Mouse (Mus musculus) hindbrain, embryonic 14.5 days (tissue): ENCODE data around the gene Ncaph. TPM values are rescaled to one million over a fixed set of nuclear protein-coding genes. Genes with fewer than 3 reads are reported as not detected.
"Not testable (repeated sequence)": the region's sequence is repeated elsewhere in the genome, so short reads cannot be mapped to it uniquely, and the experiment has no call there.

ENCODE experiments used
- ATAC-seq: fragments of 200-750 bp; cut with Nextera tagmentation; 2 replicates; pipeline ENCODE4 v1.8.0; 2017; ENCODE audit warnings: moderate number of reproducible peaks, mild to moderate bottlenecking, moderate TSS enrichment, moderate library complexity; ENCODE audit not compliant: low FRiP score
- DNase-seq: peaks from one replicate; pipeline ENCODE4 v3.0.0-alpha.2; 2015; ENCODE audit warnings: low spot score
- H3K27ac ChIP-seq: fragments of 300-500 bp; sonication (generic); 2 replicates; pipeline ENCODE4 v1.5.1; 2014; ENCODE audit warnings: mild to moderate bottlenecking, moderate library complexity
- H3K27me3 ChIP-seq: fragments of 300-500 bp; sonication (generic); 2 replicates; pipeline ENCODE4 v1.6.1; 2014; ENCODE audit warnings: mild to moderate bottlenecking, low read length, mixed read lengths; ENCODE audit not compliant: control insufficient read depth, insufficient read depth
- H3K36me3 ChIP-seq: fragments of 300-500 bp; sonication (generic); replicated peaks from 2 replicates; pipeline ENCODE4 v1.6.1; 2014; ENCODE audit not compliant: control insufficient read depth, insufficient read depth
- H3K4me1 ChIP-seq: fragments of 300-500 bp; sonication (generic); replicated peaks from 2 replicates; pipeline ENCODE4 v1.6.1; 2014; ENCODE audit warnings: antibody characterized with exemption, low read length, mixed read lengths; ENCODE audit not compliant: control insufficient read depth, insufficient read depth
- H3K4me2 ChIP-seq: fragments of 300-500 bp; sonication (generic); replicated peaks from 2 replicates; pipeline ENCODE4 v1.6.1; 2014; ENCODE audit warnings: mild to moderate bottlenecking, moderate library complexity
- H3K4me3 ChIP-seq: fragments of 300-500 bp; sonication (generic); replicated peaks from 2 replicates; pipeline ENCODE4 v1.5.1; 2014; ENCODE audit warnings: mild to moderate bottlenecking, low read length
- H3K9ac ChIP-seq: fragments of 300-500 bp; sonication (generic); 2 replicates; pipeline ENCODE4 v1.6.1; 2014
- H3K9me3 ChIP-seq: fragments of 300-500 bp; sonication (generic); 2 replicates; pipeline ENCODE4 v1.6.1; 2016; ENCODE audit warnings: low read length; ENCODE audit not compliant: control insufficient read depth
- WGBS: fragments of 180-500 bp; shearing (Covaris S2); extraction: QIAGEN DNeasy Blood & Tissue Kit; methylation state at CpG from one replicate; pipeline ENCODE4 v1.1.7; 2014; 5-methylcytosine and 5-hydroxymethylcytosine counted together
- polyA plus RNA-seq: library from polyadenylated mRNA; unstranded; fragments of >200 nt; fragmentation: Nextera tagmentation; extraction: Ambion mirVana; gene quantifications from 2 replicates; pipeline ENCODE4 v1.2.1, GENCODE M21; 2014

The Ncaph gene
- polyA plus RNA-seq, 1 experiment from 2014 or later, result 17.8 TPM

GRCm38 (mm10) chr2:127121591-127122235 is 12.0 kb downstream of the Ncaph start:
- Histone ChIP-seq H3K9ac (no peak overlapping the region), H3K27me3 (no peaks in the 10 kb centered on the region), H3K4me1 (no peaks in the 10 kb centered on the region), H3K36me3 (peaks cover 56% of the 10 kb centered on the region), H3K27ac (no peak overlapping the region), H3K4me3 (no peak overlapping the region), H3K9me3 (no peaks in the 10 kb centered on the region), H3K4me2 (no peak overlapping the region)
- DNase-seq (no peak), ATAC-seq (no peak)
- WGBS, result 89% methylated on average over 8 of the region's 8 CpGs

- Histone ChIP-seq H3K4me2 (no peak overlapping the region), H3K9ac (no peak overlapping the region), H3K9me3 (no peaks in the 10 kb centered on the region), H3K27me3 (no peaks in the 10 kb centered on the region), H3K36me3 (peaks cover 35% of the 10 kb centered on the region), H3K4me3 (no peak overlapping the region), H3K27ac (no peak overlapping the region), H3K4me1 (no peaks in the 10 kb centered on the region)
- 96% methylated on average over 4 of the region's 4 CpGs for WGBS
- ATAC-seq (no peak), DNase-seq (no peak)
These were observed 24.8 kb downstream of the Ncaph start for GRCm38 (mm10) chr2:127108986-127109385.

DNA sequence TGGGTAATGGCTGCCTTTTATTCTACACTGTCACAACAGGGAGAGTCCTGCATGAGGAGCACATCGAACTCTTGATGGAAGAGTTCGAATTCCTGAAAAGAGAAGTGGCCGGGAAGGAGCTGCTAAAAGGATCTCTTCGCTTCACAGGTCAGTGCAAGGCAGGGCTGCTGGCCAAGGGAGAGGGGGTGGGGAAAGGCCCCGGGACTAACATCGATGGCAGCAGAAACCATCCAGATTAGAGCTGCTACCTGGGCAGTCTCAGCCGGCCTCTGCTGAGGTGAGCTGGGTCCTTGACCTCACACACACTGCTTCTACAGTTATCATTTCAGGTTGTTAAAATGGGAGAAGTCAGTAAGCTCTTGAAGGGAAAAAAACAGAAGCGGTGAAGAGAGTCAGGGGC is 41.8 kb downstream of the Ncaph start:
- DNase-seq (no peak), ATAC-seq (no peak)
- Histone ChIP-seq H3K4me1 (no peaks in the 10 kb centered on the region), H3K4me3 (no peak overlapping the region), H3K27ac (no peak overlapping the region), H3K27me3 (no peaks in the 10 kb centered on the region), H3K36me3 (0 out of 2 replicates have a peak, but pooled peaks cover 5% of the 10 kb centered on the region), H3K4me2 (no peak overlapping the region), H3K9ac (no peak overlapping the region), H3K9me3 (no peaks in the 10 kb centered on the region)
- WGBS, result 76% methylated on average over 8 of the region's 8 CpGs

DNA sequence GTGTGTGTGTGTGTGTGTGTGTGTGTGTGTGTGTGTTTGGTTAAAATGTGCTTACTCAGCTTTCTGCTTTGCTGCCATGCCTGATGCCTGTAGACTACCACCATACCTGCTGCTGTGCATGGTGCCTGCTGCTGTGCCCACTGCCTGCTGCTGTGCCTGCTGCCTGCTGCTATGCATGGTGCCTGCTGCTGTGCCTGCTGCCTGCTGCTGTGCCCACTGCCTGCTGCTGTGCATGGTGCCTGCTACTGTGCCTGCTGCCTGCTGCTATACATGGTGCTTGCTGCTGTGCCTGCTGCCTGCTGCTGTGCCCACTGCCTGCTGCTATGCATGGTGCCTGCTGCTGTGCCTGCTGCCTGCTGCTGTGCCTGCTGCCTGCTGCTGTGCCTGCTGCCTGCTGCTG is 43.6 kb downstream of the Ncaph start:
- not testable (repeated sequence) for H3K9ac ChIP-seq, H3K4me2 ChIP-seq, DNase-seq, H3K27me3 ChIP-seq, H3K4me3 ChIP-seq, H3K36me3 ChIP-seq, ATAC-seq, H3K27ac ChIP-seq, H3K9me3 ChIP-seq, H3K4me1 ChIP-seq

DNA sequence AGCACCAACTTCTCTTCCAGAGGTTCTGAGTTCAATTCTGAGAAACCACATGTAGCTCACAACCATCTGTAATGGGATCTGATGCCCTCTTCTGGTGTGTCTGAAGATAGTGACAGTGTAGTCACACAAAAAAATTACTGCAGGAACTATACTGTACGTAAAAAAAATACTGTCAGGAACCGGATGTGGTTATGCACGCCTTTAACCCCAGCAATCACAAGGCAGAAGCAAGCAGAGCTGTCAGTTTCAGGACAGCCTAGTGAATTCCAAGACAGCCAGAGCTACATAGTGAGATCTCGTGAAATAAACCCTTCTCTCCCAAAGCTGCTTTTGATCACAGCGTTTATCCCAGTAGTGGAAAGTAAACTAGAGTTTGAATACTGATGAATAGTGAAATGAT is 47.5 kb downstream of the Ncaph start:
- 90% methylated on average over 5 of the region's 5 CpGs for WGBS
- Histone ChIP-seq H3K27ac (no peak overlapping the region), H3K9ac (no peak overlapping the region), H3K4me3 (no peak overlapping the region), H3K9me3 (no peaks in the 10 kb centered on the region), H3K4me1 (no peaks in the 10 kb centered on the region), H3K27me3 (no peaks in the 10 kb centered on the region), H3K36me3 (0 out of 2 replicates have a peak, but pooled peaks cover 9% of the 10 kb centered on the region), H3K4me2 (no peak overlapping the region)
- DNase-seq, result no peak
- no peak for ATAC-seq

GRCm38 (mm10) chr2:127080591-127081218 is 53.0 kb downstream of the Ncaph start:
- H3K4me1 ChIP-seq, result no peaks in the 10 kb centered on the region
- DNase-seq (no peak), ATAC-seq (no peak)
- no peak overlapping the region for H3K4me3 ChIP-seq
- H3K4me2 ChIP-seq, result no peak overlapping the region
- H3K9ac ChIP-seq, result no peak overlapping the region
- H3K9me3 ChIP-seq, result no peaks in the 10 kb centered on the region
- WGBS, result 95% methylated on average over 11 of the region's 11 CpGs
- H3K36me3 ChIP-seq, result no peaks in the 10 kb centered on the region
- no peak overlapping the region for H3K27ac ChIP-seq
- H3K27me3 ChIP-seq, result no peaks in the 10 kb centered on the region

GRCm38 (mm10) chr2:127079881-127080590 is 53.7 kb downstream of the Ncaph start:
- ATAC-seq (no peak), DNase-seq (no peak)
- Histone ChIP-seq H3K9me3 (no peaks in the 10 kb centered on the region), H3K4me1 (no peaks in the 10 kb centered on the region), H3K27ac (no peak overlapping the region), H3K4me3 (no peak overlapping the region), H3K9ac (no peak overlapping the region), H3K27me3 (no peaks in the 10 kb centered on the region), H3K4me2 (no peak overlapping the region), H3K36me3 (no peaks in the 10 kb centered on the region)
- 90% methylated on average over 11 of the region's 11 CpGs for WGBS

GRCm38 (mm10) chr2:127079066-127079465 is 54.7 kb downstream of the Ncaph start:
- not testable (repeated sequence) for H3K4me1 ChIP-seq, H3K27me3 ChIP-seq, H3K27ac ChIP-seq, DNase-seq, H3K4me2 ChIP-seq, H3K9me3 ChIP-seq, H3K36me3 ChIP-seq, H3K4me3 ChIP-seq, ATAC-seq, H3K9ac ChIP-seq
- 65% methylated on average over 2 of the region's 2 CpGs for WGBS

GRCm38 (mm10) chr2:127077611-127078010 is 56.1 kb downstream of the Ncaph start:
- no peak overlapping the region for H3K9ac ChIP-seq
- WGBS, result 76% methylated on average over 9 of the region's 9 CpGs
- no peak overlapping the region for H3K4me2 ChIP-seq
- ATAC-seq, result no peak
- no peak overlapping the region for H3K4me3 ChIP-seq
- H3K9me3 ChIP-seq, result no peaks in the 10 kb centered on the region
- H3K27ac ChIP-seq, result no peak overlapping the region
- no peaks in the 10 kb centered on the region for H3K4me1 ChIP-seq
- DNase-seq, result no peak
- no peaks in the 10 kb centered on the region for H3K36me3 ChIP-seq
- no peaks in the 10 kb centered on the region for H3K27me3 ChIP-seq
